Mouse (Mus musculus) large intestine, adult 2 months (tissue): ENCODE data around the gene Cdk5. TPM values are rescaled to one million over a fixed set of nuclear protein-coding genes. Genes with fewer than 3 reads are reported as not detected.
"Not testable (repeated sequence)": the region's sequence is repeated elsewhere in the genome, so short reads cannot be mapped to it uniquely, and the experiment has no call there.

Experiments used
- DNase-seq: peaks from one replicate; pipeline ENCODE4 v3.0.0-alpha.2; 2012; ENCODE audit warnings: low read depth, low spot score
- WGBS: fragments of 180-500 bp; shearing (Covaris S2); methylation state at CpG from one replicate; pipeline ENCODE4 v1.1.7; 2018; 5-methylcytosine and 5-hydroxymethylcytosine counted together
- polyA plus RNA-seq: library from polyadenylated mRNA; depleted of rRNA; stranded (reverse); fragments of >200 nt; gene quantifications from 2 replicates; pipeline ENCODE4 v1.2.3, GENCODE M21; 2012

Cdk5 gene
- polyA plus RNA-seq, 1 experiment: 59.2 TPM

- no peak for DNase-seq
- WGBS: 82% methylated on average over 9 of the region's 9 CpGs
Observed at GRCm38 (mm10) chr5:24401969-24402368, 21.4 kb downstream of the Cdk5 start.

DNA sequence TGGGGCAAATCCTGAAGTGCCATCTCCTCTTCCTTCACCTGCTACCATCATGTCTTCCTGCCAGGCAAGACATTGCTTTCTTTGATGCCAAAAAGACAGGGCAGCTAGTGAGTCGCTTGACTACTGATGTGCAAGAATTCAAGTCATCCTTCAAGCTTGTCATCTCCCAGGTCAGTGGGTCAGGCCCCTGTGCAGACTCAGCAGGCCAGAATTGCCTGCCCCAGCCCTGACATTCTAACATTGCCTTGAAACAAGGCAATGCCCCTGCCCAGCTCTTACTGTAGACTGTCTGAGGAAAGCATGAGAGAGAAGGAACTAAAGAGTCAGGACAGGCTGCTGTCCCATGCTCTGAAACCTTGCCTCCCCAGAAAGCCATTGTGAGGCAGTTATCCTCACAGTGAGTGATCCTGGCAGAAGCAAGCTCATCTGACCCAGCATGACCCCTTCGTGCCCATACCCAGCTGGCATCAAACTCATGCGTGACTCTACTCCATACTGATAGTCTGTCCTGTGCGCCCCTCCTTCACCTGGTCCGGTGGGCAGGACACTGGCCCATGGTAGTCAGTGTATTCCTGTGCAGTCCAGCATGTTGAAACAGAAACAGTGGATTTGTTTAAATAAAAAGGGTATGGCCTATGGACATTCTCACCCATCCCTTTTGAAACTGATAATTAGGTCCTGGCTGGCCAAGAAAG, 22.3 kb downstream of the Cdk5 start:
- DNase-seq: no peak
- 92% methylated on average over 5 of the region's 5 CpGs for WGBS

DNA sequence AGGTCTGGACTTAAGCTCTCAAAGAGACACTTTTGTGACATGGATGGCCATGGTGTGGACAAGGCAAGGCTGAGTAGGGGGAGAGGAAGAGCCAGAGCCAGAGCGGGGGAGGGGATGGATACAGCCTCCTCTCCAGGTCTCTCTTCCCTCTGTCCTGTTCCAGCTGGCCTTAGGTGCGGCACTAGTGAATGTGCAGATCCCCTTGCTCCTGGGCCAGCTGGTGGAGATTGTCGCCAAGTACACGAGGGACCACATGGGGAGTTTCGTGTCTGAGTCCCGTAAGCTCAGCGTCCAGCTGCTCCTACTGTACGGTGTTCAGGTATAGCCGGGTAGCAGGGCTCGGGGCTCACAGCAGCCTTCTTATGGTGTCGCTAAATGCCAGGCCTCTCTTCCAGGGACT, 23.0 kb downstream of the Cdk5 start:
- 95% methylated on average over 11 of the region's 11 CpGs for WGBS

GRCm38 (mm10) chr5:24399686-24400085, 23.6 kb downstream of the Cdk5 start:
- WGBS: 85% methylated on average over 10 of the region's 10 CpGs
- no peak for DNase-seq

More for the DNA sequence above, 23.0 kb downstream of the Cdk5 start:
- DNase-seq: no peak

DNA sequence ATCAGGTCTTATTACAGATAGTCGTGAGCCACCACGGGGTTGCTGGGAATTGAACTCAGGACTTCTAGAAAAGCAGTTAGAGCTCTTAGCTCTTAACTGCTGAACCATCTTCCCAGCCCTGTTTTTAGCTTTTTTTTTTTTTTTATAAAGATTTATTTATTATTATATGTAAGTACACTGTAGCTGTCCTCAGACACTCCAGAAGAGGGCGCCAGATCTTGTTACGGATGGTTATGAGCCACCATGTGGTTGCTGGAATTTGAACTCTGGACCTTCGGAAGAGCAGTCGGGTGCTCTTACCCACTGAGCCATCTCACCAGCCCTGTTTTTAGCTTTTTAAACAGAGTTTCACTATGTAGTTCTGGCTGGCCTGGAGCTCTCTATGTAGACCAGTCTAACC, 27.1 kb downstream of the Cdk5 start:
- not testable (repeated sequence) for DNase-seq
- 75% methylated on average over 6 of the region's 6 CpGs for WGBS

DNA sequence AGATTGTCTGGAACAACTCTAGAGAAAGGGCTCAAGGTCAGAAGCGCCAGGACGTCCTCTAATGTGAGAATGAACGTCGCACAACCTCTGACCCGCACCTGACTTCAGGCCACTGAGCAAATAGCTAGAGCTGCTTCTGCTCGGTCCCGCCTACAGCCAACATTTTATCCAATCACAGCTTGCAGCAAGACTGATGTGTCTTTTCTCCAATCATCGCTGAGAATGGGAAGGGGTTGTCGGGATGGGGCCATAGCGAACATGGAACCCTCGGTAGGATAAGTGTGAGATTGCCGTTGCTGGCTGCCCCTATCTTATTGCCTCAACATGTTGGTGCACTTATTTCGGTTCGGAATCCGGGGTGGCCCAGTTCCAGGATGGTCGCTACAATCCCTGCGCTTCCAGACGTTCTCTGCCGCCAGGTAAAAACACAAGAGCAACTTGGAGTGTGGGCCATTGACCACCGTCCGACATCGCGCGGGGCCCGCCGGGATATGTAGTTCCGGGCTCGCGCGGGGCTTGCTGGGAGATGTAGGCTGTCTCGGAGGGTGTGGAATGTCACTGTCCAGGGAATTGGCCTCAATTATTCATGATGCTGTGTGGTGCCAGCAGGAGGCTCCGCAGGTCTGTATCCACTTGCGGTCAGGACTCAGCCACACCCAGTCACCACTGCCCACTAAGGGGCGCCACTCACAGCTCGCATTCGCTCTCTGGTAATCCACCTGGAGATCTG, 29.0 kb downstream of the Cdk5 start:
- under 1% methylated on average over 36 of the region's 36 CpGs for WGBS
- peak; percentile 97 for DNase-seq

- 16% methylated on average over 7 of the region's 7 CpGs for WGBS
- DNase-seq: peak; percentile 81
Observed at GRCm38 (mm10) chr5:24393392-24393997, 29.8 kb downstream of the Cdk5 start, which contains the start of gene Abcb8. Gene Abcb8, plus strand, starts transcription at chr5:24393663.

GRCm38 (mm10) chr5:24392724-24393123, 30.6 kb downstream of the Cdk5 start:
- DNase-seq: no peak
- WGBS: 44% methylated on average over 7 of the region's 7 CpGs

GRCm38 (mm10) chr5:24391864-24392263, 31.5 kb downstream of the Cdk5 start, which contains the start of gene Atg9b:
Gene Atg9b, minus strand, starts transcription at chr5:24392143.
- WGBS: 92% methylated on average over 7 of the region's 7 CpGs
- no peak for DNase-seq

- DNase-seq: no peak
- WGBS: 89% methylated on average over 4 of the region's 4 CpGs
Observed at GRCm38 (mm10) chr5:24389658-24390020, 33.7 kb downstream of the Cdk5 start.

- no peak for DNase-seq
- WGBS: 70% methylated on average over 7 of the region's 7 CpGs
Observed at GRCm38 (mm10) chr5:24389011-24389657, 34.2 kb downstream of the Cdk5 start.

DNA sequence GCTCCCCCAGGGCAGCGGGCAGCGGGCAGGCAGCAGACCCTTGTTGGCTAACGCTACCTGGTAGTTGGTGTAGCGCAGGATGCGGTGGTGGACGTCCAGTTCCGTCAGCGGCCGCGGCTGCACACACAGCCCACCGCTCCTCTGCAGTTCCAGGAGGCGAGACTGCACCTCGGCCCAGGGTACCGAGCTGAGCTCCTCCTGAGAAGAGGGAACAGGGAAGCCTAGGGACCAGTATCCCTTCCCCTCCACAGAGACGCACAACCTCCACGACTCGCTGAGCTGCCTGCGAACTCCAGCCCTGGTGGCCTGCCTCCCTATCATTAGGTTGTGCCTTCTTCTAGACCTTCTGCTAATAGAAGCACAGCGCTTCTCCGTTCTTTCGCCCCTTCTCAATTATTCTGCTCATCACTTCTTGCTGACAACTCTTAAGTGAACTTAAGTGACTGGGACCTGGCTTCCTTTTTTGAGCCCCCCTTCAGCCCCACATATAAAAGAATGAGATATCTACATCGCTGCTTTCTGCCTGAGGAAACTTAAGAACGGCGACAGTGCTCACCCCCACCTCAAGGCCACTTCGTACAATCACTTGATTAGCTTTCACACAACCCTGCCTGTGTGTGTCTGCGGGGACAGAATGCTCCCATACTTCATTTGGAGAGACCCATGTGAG, 34.9 kb downstream of the Cdk5 start:
- WGBS: 39% methylated on average over 26 of the region's 26 CpGs
- no peak for DNase-seq

GRCm38 (mm10) chr5:24387264-24388241, 35.8 kb downstream of the Cdk5 start:
- WGBS: 1% methylated on average over 73 of the region's 73 CpGs
- DNase-seq: peak; percentile 22

DNA sequence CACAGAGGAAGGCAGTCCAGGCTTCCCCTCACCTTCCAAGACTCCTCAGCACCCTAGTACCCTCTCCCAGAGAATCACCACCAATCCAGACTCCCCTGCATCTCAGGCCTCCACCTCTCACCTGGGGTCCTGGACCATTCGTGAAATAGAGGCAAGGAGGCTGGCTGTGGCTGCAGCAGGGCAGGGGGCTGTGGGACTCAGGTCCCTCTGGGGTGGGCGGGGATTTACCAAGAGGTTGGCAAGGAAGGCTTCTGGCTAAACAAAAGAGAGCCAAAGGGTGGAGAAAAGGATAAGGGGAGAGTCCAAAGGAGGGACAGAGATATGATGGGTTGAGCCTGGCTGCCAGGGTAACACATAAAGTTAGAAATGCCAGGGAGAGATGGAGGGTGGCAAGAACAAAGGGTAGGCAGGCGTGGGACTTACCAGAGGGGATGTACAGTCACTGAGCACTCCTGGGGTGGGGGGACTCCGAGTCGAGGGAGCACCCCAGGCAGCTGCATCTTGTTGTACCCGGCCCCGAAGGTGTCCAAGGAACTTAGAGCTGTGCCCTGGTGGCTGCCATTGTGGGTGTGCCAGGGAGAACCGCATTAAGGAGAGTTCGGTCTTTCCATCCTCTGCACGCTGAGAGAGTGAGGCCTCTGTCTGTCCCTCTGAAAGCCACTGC, 37.3 kb downstream of the Cdk5 start:
- WGBS: 89% methylated on average over 10 of the region's 10 CpGs
- no peak for DNase-seq

DNA sequence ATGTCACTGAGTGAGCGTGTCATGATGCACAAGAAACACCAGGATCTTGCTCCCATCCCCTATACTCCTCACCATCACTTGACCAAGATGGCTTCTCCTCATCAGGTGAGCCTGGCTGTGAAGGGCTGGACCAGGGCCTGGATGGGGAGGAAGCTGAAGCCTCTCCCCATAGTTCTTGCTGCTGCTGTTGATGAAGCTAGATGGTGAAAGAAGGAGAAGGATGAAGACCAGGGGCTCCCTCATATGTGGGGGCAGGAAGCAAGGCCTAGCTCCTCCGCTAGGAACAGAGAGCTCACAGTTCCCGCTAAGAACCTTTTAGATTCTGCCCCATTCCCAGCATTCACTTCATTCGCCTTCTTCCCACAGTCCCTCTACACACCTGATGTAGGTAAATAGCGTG, 38.0 kb downstream of the Cdk5 start:
- DNase-seq: no peak
- 98% methylated on average over 5 of the region's 5 CpGs for WGBS

GRCm38 (mm10) chr5:24384407-24384806, 38.9 kb downstream of the Cdk5 start:
- 56% methylated on average over 6 of the region's 6 CpGs for whole genome bisulfite sequencing
- no peak for DNase-seq

- WGBS: 3% methylated on average over 34 of the region's 34 CpGs
- peak; percentile 69 for DNase-seq
Observed at GRCm38 (mm10) chr5:24383026-24383859, 40.1 kb downstream of the Cdk5 start.
